Mouse (Mus musculus) embryonic facial prominence, embryonic 11.5 days (tissue): Measurements from ENCODE around the gene Cars2. TPM values are rescaled to one million over a fixed set of nuclear protein-coding genes. Genes with fewer than 3 reads are reported as not detected.

ENCODE experiments used
- ATAC-seq: fragments of 200-750 bp; cut with Nextera tagmentation; replicated peaks from 2 replicates; pipeline ENCODE4 v1.8.0; 2017; ENCODE audit warnings: low read depth; ENCODE audit not compliant: insufficient number of reproducible peaks, low FRiP score, low TSS enrichment
- DNase-seq: peaks from one replicate; pipeline ENCODE4 v3.0.0-alpha.2; 2015; ENCODE audit warnings: low spot score
- H3K27ac ChIP-seq: fragments of 300-500 bp; sonication (generic); replicated peaks from 2 replicates; pipeline ENCODE4 v1.5.1; 2014; ENCODE audit warnings: mild to moderate bottlenecking, low read depth, low read length, control low read depth
- H3K27me3 ChIP-seq: fragments of 300-500 bp; sonication (generic); 2 replicates; pipeline ENCODE4 v1.6.1; 2014; ENCODE audit warnings: mild to moderate bottlenecking, low read length, moderate library complexity, mixed read lengths; ENCODE audit not compliant: control insufficient read depth, insufficient read depth
- H3K36me3 ChIP-seq: fragments of 300-500 bp; sonication (generic); replicated peaks from 2 replicates; pipeline ENCODE4 v1.6.1; 2014; ENCODE audit warnings: low read depth, mild to moderate bottlenecking, low read length, moderate library complexity, mixed read lengths; ENCODE audit not compliant: control insufficient read depth, insufficient read depth
- H3K4me1 ChIP-seq: fragments of 300-500 bp; sonication (generic); 2 replicates; pipeline ENCODE4 v1.6.1; 2014; ENCODE audit warnings: low read length, mixed read lengths; ENCODE audit not compliant: control insufficient read depth, insufficient read depth
- H3K4me2 ChIP-seq: fragments of 300-500 bp; sonication (generic); 2 replicates; pipeline ENCODE4 v1.6.1; 2014; ENCODE audit warnings: low read depth, mild to moderate bottlenecking, control low read depth, low read length, moderate library complexity
- H3K4me3 ChIP-seq: fragments of 300-500 bp; sonication (generic); 2 replicates; pipeline ENCODE4 v1.5.1; 2014; ENCODE audit warnings: low read depth, low read length, control low read depth
- H3K9ac ChIP-seq: fragments of 300-500 bp; sonication (generic); replicated peaks from 2 replicates; pipeline ENCODE4 v1.6.1; 2014; ENCODE audit warnings: mild to moderate bottlenecking, control low read depth, low read length
- H3K9me3 ChIP-seq: fragments of 300-500 bp; sonication (generic); replicated peaks from 2 replicates; pipeline ENCODE4 v1.6.1; 2016; ENCODE audit warnings: mild to moderate bottlenecking, low read length, inconsistent platforms, mixed read lengths; ENCODE audit not compliant: control insufficient read depth
- WGBS: fragments of 180-500 bp; shearing (Covaris S2); extraction: QIAGEN DNeasy Blood & Tissue Kit; methylation state at CpG from one replicate; pipeline ENCODE4 v1.1.7; 2014; 5-methylcytosine and 5-hydroxymethylcytosine counted together
- polyA plus RNA-seq: library from polyadenylated mRNA; unstranded; fragments of >200 nt; fragmentation: Nextera tagmentation; extraction: Ambion mirVana; gene quantifications from 2 replicates; pipeline ENCODE4 v1.2.1, GENCODE M21; 2014

Cars2 gene
- polyA plus RNA-seq, 1 experiment from 2014 or later, result 15.7 TPM

DNA sequence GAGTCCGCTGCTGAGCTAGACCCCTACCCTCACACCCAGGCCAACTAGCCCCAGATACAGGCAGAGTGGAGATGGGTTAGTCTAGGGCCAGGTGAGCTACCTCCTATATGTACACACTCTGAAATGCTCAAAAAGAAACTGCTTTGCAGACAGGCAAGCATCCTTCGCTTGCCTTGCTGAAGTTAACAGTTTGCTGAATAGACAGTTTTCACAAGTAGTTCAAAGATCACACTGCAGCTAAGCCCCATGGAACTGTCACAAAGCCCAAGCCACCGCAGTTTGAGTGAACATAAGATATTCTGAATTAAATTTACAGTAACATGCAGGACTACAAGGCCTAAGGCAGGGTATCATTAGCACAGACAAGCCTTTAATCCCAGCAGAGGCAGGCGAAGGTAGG, 11.5 kb downstream of the Cars2 start:
- H3K4me2 ChIP-seq, result no peak overlapping the region
- no peak overlapping the region for H3K4me3 ChIP-seq
- H3K27ac ChIP-seq, result no peak overlapping the region
- H3K27me3 ChIP-seq, result no peaks in the 10 kb centered on the region
- no peaks in the 10 kb centered on the region for H3K9me3 ChIP-seq
- no peaks in the 10 kb centered on the region for H3K4me1 ChIP-seq
- WGBS, result 90% methylated on average over 4 of the region's 4 CpGs
- H3K36me3 ChIP-seq, result no peaks in the 10 kb centered on the region; the same call in 1 of the 2 replicates
- DNase-seq (no peak), ATAC-seq (no peak)
- no peak overlapping the region for H3K9ac ChIP-seq

DNA sequence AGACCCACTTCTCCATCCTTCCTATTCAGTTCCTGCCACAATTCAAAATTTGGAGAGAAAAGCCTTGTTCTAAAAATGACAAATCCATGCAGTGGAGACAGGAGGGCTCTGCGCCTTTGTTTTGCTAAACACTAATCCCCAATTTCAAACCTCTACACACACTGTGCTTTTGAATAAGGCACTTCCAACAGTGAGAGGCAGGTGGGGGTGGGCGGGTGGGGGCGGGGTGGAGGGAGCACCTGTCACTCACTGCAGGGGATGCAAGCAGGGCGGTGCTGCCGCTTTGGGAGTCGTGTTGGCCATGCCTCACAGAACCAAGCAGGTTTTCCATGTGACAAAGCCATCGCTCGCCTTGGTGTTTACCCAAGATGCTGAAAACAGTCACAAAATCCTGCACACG, 16.1 kb downstream of the Cars2 start:
- no peak for ATAC-seq
- H3K27me3 ChIP-seq, result no peaks in the 10 kb centered on the region
- no peak overlapping the region for H3K9ac ChIP-seq
- no peak overlapping the region for H3K4me2 ChIP-seq
- H3K27ac ChIP-seq, result no peak overlapping the region
- DNase-seq, result no peak
- H3K4me3 ChIP-seq, result no peak overlapping the region
- no peaks in the 10 kb centered on the region for H3K36me3 ChIP-seq
- H3K9me3 ChIP-seq, result no peaks in the 10 kb centered on the region
- H3K4me1 ChIP-seq, result no peaks in the 10 kb centered on the region
- 35% methylated on average over 9 of the region's 9 CpGs for WGBS

DNA sequence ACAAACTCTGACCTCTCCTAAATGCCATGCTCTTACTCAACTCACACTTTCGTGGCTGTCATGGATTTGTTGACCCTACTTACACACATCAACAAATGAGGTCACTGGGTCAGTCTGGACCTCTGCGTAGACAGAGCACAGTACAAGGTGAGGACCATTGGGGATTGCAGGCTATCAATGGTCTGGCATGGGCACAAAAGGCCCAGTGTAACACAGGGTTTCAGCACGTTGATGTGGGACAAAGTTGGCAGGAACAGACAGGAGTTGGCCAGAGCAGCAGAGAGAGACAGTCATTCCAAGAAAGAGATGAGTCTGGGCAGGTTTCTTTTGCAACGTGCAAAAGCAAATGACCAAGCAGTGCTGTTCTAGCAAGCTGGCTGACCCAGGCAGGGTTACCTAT, 19.7 kb downstream of the Cars2 start:
- ATAC-seq (no peak), DNase-seq (no peak)
- Histone ChIP-seq H3K9ac (no peak overlapping the region), H3K27ac (no peak overlapping the region), H3K4me1 (no peaks in the 10 kb centered on the region), H3K27me3 (no peaks in the 10 kb centered on the region), H3K36me3 (no peaks in the 10 kb centered on the region), H3K4me2 (no peak overlapping the region), H3K9me3 (no peaks in the 10 kb centered on the region), H3K4me3 (no peak overlapping the region)
- WGBS, result 69% methylated on average over 4 of the region's 4 CpGs

DNA sequence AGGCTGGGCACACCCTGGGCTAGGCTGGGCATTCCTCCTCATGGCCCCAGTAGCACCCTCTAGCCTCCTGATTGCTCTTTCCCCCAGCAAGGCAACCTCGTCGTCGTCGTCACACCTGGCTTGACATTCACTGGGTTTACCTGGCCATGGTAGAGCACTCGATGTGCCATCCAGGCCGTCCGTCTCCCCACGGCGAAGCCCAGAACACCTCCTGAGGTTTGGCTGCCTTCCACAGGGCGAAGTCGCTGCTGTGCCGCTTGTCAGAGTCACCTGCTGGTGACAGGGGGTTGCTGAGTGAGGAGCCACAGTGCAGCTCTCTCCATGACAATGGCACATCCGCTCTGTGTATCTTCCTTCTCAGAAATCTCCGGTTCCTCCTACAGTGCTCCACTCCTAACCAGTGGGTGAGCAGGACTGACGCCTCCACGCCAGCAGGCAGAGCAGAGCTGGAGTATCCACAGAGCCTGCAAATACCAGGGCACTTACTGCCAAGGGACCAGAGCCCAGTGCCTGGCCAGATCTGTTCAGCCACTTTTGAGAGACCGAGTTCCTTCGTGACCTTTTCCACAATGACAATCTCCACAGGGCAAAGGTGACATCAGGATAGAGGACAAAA, 20.3 kb downstream of the Cars2 start:
- WGBS, result 77% methylated on average over 18 of the region's 18 CpGs
- Histone ChIP-seq H3K27me3 (no peaks in the 10 kb centered on the region), H3K4me2 (no peak overlapping the region), H3K4me3 (no peak overlapping the region), H3K36me3 (no peaks in the 10 kb centered on the region), H3K9me3 (no peaks in the 10 kb centered on the region), H3K4me1 (no peaks in the 10 kb centered on the region), H3K27ac (no peak overlapping the region), H3K9ac (no peak overlapping the region)
- 0 out of 2 replicates have a peak, but pooled peaks have one; percentile 44 for ATAC-seq
- DNase-seq, result no peak

DNA sequence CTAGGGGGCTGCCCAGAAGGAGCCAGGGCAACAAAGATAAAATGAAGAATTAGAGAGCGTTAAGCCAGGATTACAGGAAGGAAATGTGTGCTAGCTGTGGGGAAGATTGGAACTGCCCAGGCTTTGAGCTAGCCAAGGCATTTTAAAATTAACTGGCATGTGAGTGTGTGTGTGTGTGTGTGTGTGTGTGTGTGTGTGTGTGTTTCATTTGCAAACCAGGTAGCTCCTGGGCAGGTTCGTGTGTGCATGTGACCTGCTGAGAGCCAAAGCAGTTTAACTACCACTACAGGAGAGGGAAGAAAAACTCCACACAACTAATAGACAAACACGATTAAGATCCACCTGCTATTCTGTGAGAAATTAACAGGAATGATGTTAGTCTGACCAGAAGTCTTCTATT, 27.3 kb downstream of the Cars2 start:
- H3K9ac ChIP-seq, result no peak overlapping the region
- H3K27me3 ChIP-seq, result no peaks in the 10 kb centered on the region
- H3K9me3 ChIP-seq, result no peaks in the 10 kb centered on the region
- H3K4me1 ChIP-seq, result no peaks in the 10 kb centered on the region
- H3K4me3 ChIP-seq, result no peak overlapping the region
- H3K27ac ChIP-seq, result no peak overlapping the region
- no peaks in the 10 kb centered on the region; the same call in 1 of the 2 replicates for H3K36me3 ChIP-seq
- 84% methylated on average over 3 of the region's 3 CpGs for WGBS
- no peak for DNase-seq
- no peak overlapping the region for H3K4me2 ChIP-seq
- no peak for ATAC-seq

DNA sequence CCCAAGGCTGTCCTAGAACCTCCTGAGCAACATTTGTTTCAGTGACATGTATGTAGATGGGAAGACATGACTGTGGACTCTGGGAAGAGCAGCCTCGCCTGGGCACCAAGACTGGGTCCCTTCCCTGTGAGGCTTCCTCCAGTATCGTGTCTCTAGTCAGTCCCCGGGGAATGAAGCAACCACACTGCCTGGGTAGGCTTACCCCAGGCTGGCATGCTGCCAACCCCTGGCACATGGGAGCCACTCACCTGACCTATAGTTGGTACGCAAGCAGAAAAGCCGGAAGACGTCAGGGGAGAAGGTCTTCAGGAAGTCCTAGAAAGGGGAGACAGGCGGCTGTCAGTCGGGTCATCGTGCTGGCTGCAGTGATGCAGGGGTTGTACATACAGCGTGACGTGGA, 31.9 kb downstream of the Cars2 start:
- H3K4me3 ChIP-seq, result no peak overlapping the region
- H3K4me1 ChIP-seq, result no peaks in the 10 kb centered on the region; the same call in 1 of the 2 replicates
- H3K9ac ChIP-seq, result no peak overlapping the region
- H3K27me3 ChIP-seq, result no peaks in the 10 kb centered on the region
- H3K4me2 ChIP-seq, result no peak overlapping the region
- no peaks in the 10 kb centered on the region for H3K9me3 ChIP-seq
- peaks cover 5% of the 10 kb centered on the region for H3K36me3 ChIP-seq
- no peak overlapping the region for H3K27ac ChIP-seq
- no peak for DNase-seq
- no peak for ATAC-seq
- 91% methylated on average over 11 of the region's 11 CpGs for WGBS

DNA sequence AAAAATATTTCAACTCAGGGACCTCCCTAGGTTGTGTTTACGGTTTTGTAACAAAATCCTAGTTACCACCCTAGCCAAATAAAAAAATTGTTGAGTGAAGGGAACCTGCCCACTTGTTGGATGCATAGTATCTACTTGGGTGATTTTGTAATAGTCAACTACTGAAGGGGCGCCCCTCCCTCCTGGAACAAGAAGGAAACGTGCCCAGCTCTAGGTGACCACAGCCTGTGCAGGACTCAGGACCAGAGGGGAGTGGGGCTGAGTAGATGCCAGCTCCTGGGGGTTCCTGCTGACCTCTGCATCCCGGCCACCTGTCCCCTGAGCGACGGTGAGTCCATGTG, 32.6 kb downstream of the Cars2 start:
- no peaks in the 10 kb centered on the region for H3K9me3 ChIP-seq
- no peak overlapping the region for H3K27ac ChIP-seq
- no peak overlapping the region for H3K4me3 ChIP-seq
- H3K9ac ChIP-seq, result no peak overlapping the region
- WGBS, result 87% methylated on average over 6 of the region's 6 CpGs
- no peaks in the 10 kb centered on the region for H3K27me3 ChIP-seq
- H3K4me2 ChIP-seq, result no peak overlapping the region
- peaks cover 8% of the 10 kb centered on the region for H3K36me3 ChIP-seq
- DNase-seq (no peak), ATAC-seq (no peak)
- H3K4me1 ChIP-seq, result no peaks in the 10 kb centered on the region; the same call in 1 of the 2 replicates

DNA sequence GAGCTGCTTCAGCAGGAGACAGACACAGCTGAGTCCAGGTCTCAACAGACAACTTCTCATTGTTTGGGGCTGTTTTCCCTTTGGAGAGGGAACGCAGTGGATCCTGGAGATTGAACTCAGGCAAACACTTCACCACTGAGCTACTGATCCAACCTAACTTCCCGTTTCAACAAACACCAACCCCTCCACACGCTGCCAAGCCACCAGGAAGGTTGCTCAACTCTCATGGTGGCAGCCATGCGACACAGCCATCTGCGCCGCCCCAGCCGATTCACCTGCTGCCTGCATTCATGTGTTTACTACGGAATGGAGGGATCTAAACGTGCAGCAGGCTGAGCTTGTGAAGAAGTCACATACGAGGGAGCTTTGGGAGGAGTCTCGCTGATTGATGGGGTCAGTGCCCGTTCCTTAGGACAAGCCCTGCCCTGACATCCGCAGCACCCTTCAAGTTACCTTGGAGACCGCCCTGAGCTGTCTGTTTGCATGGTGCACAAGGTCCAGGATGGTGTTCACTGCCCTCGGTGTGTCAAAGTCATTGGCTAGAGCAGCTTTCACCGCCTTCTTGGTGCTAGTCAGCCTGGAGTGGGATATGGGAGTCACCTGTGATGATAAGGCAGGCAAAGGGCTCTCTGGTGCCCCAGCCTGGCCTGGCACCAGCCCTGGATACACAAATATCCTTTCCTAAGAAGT, 33.1 kb downstream of the Cars2 start:
- DNase-seq, result no peak
- H3K27ac ChIP-seq, result no peak overlapping the region
- H3K9ac ChIP-seq, result no peak overlapping the region
- no peaks in the 10 kb centered on the region for H3K9me3 ChIP-seq
- H3K4me2 ChIP-seq, result no peak overlapping the region
- ATAC-seq, result no peak
- peaks cover 10% of the 10 kb centered on the region for H3K36me3 ChIP-seq
- no peaks in the 10 kb centered on the region for H3K27me3 ChIP-seq
- H3K4me1 ChIP-seq, result no peaks in the 10 kb centered on the region; the same call in 1 of the 2 replicates
- H3K4me3 ChIP-seq, result no peak overlapping the region
- WGBS, result 87% methylated on average over 16 of the region's 16 CpGs
